Mouse (Mus musculus) lung, adult 2 months (tissue): ENCODE measurements at regions not wholly inside any gene's neighbourhood (a gene's known extent, or its start where the extent isn't known, plus 50 kb on each side); places are given as distances from the start of the nearest gene placed in this dataset.

ENCODE experiments used
- DNase-seq: peaks from one replicate; pipeline ENCODE4 v3.0.0; 2022
- H3K4me1 ChIP-seq: fragments of 200-500 bp; 2 replicates; pipeline ENCODE4 v1.6.1; 2011; ENCODE audit warnings: low read length; ENCODE audit not compliant: control insufficient read depth, insufficient read depth
- H3K4me3 ChIP-seq: fragments of 200-500 bp; replicated peaks from 2 replicates; pipeline ENCODE3; 2011; ENCODE audit warnings: low read depth, mild to moderate bottlenecking, control low read depth, low read length; ENCODE audit errors: extremely low read depth
- CTCF ChIP-seq: fragments of 200-500 bp; IDR thresholded peaks from 2 replicates; pipeline ENCODE4 v1.5.1; 2011; ENCODE audit warnings: mild to moderate bottlenecking, low read length, control low read depth; ENCODE audit not compliant: insufficient read depth
- POLR2A ChIP-seq: fragments of 200-500 bp; IDR thresholded peaks from 2 replicates; pipeline ENCODE4 v1.6.1; 2011; ENCODE audit warnings: low read depth, mild to moderate bottlenecking, control low read depth, low read length, borderline replicate concordance; ENCODE audit errors: extremely low read depth
- WGBS: fragments of 180-500 bp; shearing (Covaris S2); methylation state at CpG from one replicate; pipeline ENCODE4 v1.1.7; 2018; 5-methylcytosine and 5-hydroxymethylcytosine counted together

- no peak for DNase-seq
Measured at GRCm38 (mm10) chr14:76622634-76623291, 66.1 kb upstream of the Serp2 start.

GRCm38 (mm10) chr14:76619038-76619409 lies 62.3 kb upstream of the Serp2 start:
- no peak for TF ChIP-seq CTCF
- no peak for TF ChIP-seq POLR2A
- no peak for DNase-seq
- Histone ChIP-seq H3K4me3 (no peak overlapping the region), H3K4me1 (peaks cover 13% of the 10 kb centered on the region)
- 65% methylated on average over 7 of the region's 7 CpGs for WGBS

More at GRCm38 (mm10) chr14:76622634-76623291, 66.1 kb upstream of the Serp2 start:
- Histone ChIP-seq H3K4me1 (peaks cover 11% of the 10 kb centered on the region), H3K4me3 (peak overlapping the region; percentile 32)
- WGBS = 11% methylated on average over 11 of the region's 11 CpGs
- TF ChIP-seq CTCF = no peak
- TF ChIP-seq POLR2A = no peak

- Histone ChIP-seq H3K4me1 (peaks cover 12% of the 10 kb centered on the region), H3K4me3 (no peak overlapping the region)
- WGBS = 62% methylated on average over 14 of the region's 14 CpGs
- TF ChIP-seq CTCF (no peak), POLR2A (no peak)
- DNase-seq = no peak
Measured at GRCm38 (mm10) chr14:76618331-76619037, 61.8 kb upstream of the Serp2 start.

GRCm38 (mm10) chr14:76617889-76618288 lies 61.2 kb upstream of the Serp2 start:
- 98% methylated on average over 1 of the region's 1 CpGs for WGBS
- DNase-seq = no peak
- peaks cover 6% of the 10 kb centered on the region for H3K4me1 ChIP-seq
- H3K4me3 ChIP-seq = no peak overlapping the region
- TF ChIP-seq POLR2A (no peak), CTCF (no peak)

GRCm38 (mm10) chr14:76617447-76617846 lies 60.8 kb upstream of the Serp2 start:
- TF ChIP-seq CTCF (no peak), POLR2A (no peak)
- WGBS = 75% methylated on average over 11 of the region's 11 CpGs
- Histone ChIP-seq H3K4me1 (peaks cover 4% of the 10 kb centered on the region; the same call in 1 of the 2 replicates), H3K4me3 (no peak overlapping the region)
- DNase-seq = no peak

- TF ChIP-seq CTCF (no peak), POLR2A (no peak)
- 54% methylated on average over 3 of the region's 3 CpGs for WGBS
- DNase-seq = no peak
- Histone ChIP-seq H3K4me1 (peaks cover 2% of the 10 kb centered on the region; the same call in 1 of the 2 replicates), H3K4me3 (no peak overlapping the region)
Measured at GRCm38 (mm10) chr14:76616367-76616683, 59.6 kb upstream of the Serp2 start.

GRCm38 (mm10) chr14:76615603-76616366 lies 59.1 kb upstream of the Serp2 start:
- no peak for TF ChIP-seq CTCF
- no peak for TF ChIP-seq POLR2A
- Histone ChIP-seq H3K4me1 (peaks cover 2% of the 10 kb centered on the region; the same call in 1 of the 2 replicates), H3K4me3 (no peak overlapping the region)
- 80% methylated on average over 8 of the region's 8 CpGs for WGBS
- DNase-seq = no peak

GRCm38 (mm10) chr14:76615182-76615581 lies 58.5 kb upstream of the Serp2 start:
- TF ChIP-seq CTCF = no peak
- no peak for TF ChIP-seq POLR2A
- Histone ChIP-seq H3K4me1 (peaks cover 5% of the 10 kb centered on the region; the same call in 1 of the 2 replicates), H3K4me3 (no peak overlapping the region)
- 66% methylated on average over 11 of the region's 11 CpGs for WGBS
- no peak for DNase-seq

- peaks cover 5% of the 10 kb centered on the region; the same call in 1 of the 2 replicates for H3K4me1 ChIP-seq
- no peak overlapping the region for H3K4me3 ChIP-seq
- 68% methylated on average over 5 of the region's 5 CpGs for WGBS
- no peak for TF ChIP-seq CTCF
- no peak for TF ChIP-seq POLR2A
- no peak for DNase-seq
Measured at GRCm38 (mm10) chr14:76614682-76615081, 58.0 kb upstream of the Serp2 start.

GRCm38 (mm10) chr14:76613604-76614003 lies 56.9 kb upstream of the Serp2 start:
- Histone ChIP-seq H3K4me1 (peaks cover 5% of the 10 kb centered on the region; the same call in 1 of the 2 replicates), H3K4me3 (no peak overlapping the region)
- TF ChIP-seq POLR2A (no peak), CTCF (no peak)
- 78% methylated on average over 6 of the region's 6 CpGs for WGBS
- DNase-seq = no peak
